Mouse (Mus musculus) monocyte, adult 2 months (primary cell): Measurements from ENCODE around the gene Tekt3.
A peak's percentile ranks its signal among the peaks of the same experiment; 100 is the strongest.

Source experiments
- DNase-seq, 2 experiments: peaks; one replicate each; pipeline ENCODE4 v3.0.0; 2022; ENCODE audit warnings: low spot score in 2 of 2, low read depth in 1 of 2

The Tekt3 gene

DNA sequence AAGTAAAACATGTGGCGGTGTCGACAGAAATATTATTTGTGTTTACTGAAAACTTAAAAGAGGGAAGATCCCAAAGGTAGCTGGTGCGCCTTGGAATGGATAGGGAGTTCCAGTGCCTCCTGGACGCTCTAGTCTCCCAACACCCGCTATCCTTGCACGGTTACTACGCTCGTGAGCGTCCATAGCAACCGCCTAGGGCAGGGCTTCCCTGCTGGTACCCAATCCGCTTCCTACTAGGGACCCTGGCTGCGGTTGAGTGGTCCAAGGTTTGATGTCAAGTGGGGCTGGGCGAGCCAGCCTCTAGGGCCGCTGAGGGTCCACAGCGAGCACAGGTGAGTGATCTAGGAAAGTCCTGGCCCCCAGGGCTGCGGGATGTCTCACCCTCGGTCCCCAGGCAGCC is at the start of gene Tekt3:
Gene Tekt3, plus strand, starts transcription at position 209 of the 400 bp plus-strand sequence.
- no peak for DNase-seq

DNA sequence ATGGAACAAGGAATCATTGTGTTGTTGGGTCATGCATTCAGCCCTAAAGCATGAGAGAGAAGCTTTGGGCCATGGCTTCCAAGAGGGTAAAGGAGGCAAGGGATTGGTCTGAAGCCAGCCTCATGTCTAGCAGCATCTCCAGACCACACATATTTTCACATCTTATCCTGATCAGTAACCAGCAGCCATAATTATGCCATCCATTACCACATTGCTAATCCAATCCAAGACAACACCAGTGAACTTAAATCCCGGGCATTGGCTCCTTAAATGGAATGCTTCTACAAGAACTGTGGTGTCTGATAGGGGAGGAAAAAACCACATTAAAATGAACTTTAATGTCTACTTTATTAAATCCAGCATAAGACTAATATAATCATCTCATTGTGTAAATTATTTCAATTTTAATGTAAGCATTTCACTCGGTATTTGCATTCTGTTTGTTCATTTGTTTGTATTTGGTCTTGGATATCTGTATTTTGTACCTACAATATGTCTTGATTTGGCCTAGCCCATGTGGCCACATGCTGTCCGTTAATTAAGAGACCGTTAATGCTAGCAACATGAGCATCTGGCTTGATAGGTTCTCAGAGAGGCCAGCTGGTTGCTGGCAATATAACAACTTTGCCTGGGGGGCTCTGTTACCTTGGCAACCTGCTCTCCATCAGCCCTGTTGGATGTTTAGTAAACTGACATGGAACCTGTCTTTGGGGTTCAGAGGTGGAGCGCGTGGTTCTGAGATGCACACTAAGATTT is 43.9 kb upstream of the Tekt3 start:
- no peak for DNase-seq

DNA sequence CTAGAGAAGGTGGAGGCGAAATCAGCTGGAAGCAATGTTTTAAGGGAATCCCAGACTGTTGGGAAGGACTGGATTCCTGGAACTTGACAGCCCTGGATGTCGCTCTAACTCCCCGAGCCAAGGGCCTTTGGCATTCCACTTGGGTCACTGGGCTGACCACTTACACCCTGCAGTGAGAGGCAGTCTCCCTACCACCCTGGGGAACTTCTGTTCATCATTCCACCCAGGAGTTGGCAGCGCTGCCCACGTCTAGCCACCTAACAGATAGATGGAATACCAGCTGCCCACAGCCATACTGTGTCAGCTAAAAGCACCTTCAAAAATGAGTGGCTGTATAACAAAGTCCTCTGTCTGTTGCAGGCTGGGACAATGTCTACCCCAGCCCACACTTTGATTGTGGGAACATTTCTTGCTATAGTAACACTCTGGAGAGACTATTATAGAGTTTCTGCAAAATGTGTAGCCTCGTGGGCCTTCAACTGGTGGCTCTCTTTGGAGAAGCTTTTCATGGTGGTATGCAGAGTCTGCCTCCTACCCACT is 43.3 kb upstream of the Tekt3 start:
- no peak for DNase-seq

DNA sequence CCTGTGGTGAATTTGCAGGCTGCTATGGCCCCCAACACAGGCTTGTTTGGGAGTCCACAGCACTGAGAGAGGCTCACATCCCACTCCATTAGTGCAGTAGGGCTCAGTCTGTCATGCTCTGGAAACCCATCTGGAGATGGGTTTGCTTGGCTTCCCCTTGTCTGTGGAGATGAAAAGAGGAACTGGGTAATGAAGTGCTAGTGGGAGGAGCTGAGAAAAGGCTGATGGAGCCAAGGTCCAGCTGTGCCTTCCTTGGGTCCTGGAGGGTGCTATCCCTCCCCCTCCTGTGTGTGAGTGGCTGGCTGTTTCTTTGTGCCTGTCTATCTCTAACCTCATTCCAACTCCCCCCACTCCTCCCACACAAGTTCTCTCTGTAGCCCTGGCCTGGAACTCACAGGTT is 40.8 kb upstream of the Tekt3 start:
- peak in 1 of 2 experiments; percentile 16 for DNase-seq

DNA sequence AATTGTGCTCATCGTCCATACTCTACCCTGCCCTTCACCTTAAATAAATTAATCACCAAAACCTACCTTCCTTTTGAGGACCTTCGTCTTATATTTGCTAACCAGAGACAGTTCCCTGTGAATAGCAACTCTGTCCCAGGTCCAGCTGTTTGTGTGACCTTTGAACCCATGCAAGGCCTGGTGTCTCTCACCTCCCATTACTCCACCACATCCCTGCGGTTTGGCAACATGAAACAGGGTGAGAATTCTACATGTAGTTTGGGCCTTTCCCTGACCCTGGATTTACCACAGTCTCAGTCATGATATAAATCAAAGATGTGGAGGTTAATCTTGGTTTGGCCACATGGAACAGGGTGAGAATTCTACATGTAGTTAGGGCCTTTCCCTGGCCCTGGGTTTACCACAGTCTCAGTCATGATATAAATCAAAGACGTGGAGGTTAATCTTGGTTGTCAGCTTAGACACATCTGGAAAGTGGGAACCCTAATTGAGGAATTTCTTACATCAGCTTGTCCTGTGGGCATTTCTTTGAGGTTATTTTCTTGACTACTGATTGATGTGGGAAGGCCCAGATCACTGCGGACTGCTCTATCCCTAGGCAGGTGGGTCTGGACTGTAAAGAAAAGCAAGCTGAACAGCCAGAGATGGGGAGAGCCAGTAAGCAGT is 40.2 kb upstream of the Tekt3 start:
- DNase-seq = no peak

DNA sequence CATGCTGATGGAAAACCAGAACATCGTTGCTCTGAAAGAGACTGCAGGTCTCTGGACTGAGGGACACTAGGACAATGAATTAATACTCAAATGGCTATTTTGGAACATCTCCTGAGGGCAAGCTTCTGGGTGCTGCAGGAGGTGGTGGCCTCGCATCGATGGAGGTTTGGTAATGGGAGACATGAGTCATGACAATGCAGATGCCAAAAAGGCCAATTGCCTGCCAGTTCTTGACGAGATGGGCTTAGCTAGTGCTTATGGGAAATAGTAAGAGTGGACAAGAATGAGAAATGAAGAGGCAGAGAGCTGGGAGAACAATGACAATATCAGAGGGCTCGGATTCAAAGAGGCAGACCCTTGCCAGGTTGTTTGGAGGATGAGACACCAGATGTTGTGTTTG is 38.0 kb upstream of the Tekt3 start:
- DNase-seq = no peak

DNA sequence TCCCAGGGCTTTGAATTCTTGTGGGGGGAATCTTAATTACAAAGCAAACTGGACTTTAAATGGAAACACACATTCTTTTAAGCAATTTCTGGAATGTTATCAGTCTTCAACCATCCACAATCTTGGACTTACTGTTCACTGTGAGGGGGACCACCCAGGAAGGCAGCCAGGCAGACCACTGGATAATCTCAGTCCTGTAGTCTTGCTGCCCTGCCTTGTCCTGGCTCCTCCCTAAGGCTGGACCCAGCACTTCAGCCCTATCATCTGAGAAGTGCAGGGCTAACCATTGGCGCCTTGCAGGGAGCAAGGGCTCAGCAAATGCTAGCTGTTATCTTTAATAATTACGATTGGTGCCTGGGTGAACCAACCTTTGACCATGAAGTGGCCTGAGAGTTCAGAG is 37.3 kb upstream of the Tekt3 start:
- DNase-seq = no peak

DNA sequence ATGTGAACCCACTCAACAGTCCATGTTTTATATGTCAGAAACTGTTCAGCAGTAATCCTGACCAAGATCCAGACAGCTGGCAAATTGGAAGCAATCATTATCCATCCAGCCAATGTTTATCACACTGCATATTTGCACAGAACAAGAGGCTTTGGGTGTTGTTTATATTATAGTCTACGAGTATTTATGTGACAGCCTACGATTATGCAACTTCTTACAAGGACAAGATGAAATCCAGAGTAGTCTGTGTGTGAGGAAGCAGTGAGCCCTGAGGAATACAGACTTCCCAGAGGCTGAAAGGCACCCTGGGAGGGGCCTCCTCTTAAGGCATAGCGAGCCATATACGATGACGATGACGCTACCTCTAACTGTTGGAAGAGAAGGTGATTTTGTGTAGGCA is 36.0 kb upstream of the Tekt3 start:
- no peak for DNase-seq

DNA sequence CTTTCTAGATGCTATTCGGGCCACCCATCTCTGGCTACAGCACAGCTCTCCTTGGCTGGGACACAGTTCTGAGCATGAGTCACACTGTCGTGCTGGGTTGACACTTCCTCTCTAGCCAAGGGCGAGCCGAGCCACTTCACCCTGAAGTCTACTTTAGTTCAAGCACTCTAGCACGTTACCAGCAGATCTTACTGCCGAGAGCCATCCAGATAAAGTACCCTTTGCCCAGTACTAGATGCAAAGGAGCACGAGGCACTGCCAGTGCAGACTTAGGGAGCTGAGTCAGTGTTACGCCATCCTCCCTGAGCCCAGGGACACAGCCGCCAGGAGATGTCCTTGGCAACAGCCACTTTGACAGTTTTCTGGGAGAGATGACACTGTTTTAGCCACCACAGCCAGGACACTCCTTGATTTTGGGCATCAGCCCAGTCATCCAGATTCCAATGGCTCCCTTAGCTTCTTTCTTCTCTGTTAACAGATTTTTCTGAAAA is 34.8 kb upstream of the Tekt3 start:
- no peak for DNase-seq

DNA sequence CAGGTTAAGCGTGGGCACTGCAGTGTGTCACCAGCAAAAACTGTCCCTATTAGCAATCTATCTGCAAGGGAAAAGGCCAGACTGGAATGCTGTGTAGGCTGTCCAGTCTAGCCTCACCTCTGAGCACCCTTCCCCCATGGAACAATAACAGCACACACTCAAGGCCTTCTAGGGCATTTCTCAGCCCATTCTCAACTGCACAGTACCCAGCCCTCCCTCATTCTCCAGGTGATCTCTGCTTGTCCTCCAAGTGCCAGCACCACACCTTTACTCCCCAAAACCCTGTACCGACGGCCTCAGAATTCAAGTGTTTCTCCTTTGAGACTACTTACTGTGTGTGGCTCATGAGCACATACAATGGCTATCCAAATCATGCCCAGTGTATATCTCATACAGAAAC is 33.3 kb upstream of the Tekt3 start:
- no peak for DNase-seq

DNA sequence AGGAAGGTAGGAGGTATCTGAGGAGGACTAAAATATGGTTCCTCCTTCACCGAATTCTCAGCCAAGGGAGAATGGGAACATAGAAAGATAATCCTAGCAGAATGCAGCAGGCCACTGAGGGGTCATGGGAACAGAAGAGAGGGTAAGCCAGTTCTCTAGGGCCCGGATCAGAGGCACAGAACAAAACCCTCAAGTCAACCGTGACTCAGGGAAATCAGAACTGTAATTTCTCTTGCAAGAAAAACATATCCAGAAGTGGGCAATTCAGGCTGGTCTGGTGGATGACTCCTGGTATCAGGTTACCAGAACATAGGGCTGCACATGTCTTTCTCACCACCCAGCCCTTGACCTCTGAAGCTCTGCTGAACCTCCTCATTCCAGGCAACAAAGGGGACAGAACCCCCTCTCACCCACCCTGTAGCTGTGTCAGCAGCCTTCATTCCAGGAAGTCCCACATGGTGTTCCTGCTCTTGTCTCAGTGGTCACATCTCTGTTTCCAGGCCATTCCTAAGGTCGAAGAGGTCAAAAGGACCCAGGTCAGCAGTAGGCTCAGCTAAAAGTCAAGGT is 32.2 kb upstream of the Tekt3 start:
- no peak for DNase-seq

DNA sequence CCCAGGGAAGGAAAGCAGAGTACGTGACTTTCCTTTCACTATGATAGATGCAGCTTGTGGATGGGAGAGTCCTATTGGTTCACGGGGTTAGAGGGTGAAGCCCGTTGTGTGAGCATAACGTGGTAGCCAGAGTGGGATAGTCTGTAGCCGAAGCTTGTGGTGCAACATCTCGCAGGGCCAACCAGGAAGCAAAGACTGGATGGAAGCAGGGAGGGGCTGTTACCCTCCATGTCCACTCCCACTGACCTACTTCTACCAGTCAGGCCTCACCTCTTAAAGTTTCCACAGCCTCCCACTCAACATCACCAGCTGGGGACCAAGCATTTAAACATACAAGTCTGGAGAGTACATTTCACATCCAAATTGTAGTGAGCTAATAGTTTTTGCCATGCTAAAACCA is 31.7 kb upstream of the Tekt3 start:
- no peak for DNase-seq

DNA sequence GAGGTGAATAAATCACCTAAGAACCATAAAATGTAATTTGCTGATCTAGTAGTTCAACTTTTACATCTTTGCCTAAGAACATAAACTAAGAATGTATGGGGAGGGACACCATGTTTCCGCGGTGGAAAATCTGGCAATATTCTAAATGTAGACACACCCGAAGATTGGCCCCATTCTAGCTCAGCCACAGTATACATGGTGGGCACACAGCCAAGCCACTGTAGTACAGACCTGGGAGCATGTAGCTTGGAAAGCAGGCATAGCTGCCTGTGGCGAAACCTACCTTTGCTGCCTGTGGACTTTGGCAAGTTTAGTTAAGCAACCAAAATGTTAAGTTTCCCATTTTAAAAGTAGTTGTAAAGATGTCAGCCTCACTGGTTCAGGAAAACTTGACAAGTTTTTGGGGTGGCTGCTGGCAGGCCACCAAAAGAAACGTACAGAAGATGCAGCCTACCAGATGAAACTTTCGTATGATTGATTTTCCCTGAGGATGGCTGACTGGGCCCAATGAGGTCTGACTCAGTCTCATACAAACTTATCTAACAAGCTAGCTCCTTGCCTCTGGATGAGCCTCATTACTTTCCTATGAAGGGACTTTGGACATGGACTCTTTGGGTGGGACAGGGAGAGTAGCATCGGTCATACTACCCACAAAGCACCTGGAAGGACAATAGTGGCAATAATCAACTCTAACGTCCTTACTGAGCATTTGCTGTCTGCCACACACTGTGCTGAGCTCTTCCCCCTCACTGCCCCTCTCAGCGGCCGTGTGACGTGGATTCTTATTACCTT is 25.8 kb upstream of the Tekt3 start:
- no peak for DNase-seq

DNA sequence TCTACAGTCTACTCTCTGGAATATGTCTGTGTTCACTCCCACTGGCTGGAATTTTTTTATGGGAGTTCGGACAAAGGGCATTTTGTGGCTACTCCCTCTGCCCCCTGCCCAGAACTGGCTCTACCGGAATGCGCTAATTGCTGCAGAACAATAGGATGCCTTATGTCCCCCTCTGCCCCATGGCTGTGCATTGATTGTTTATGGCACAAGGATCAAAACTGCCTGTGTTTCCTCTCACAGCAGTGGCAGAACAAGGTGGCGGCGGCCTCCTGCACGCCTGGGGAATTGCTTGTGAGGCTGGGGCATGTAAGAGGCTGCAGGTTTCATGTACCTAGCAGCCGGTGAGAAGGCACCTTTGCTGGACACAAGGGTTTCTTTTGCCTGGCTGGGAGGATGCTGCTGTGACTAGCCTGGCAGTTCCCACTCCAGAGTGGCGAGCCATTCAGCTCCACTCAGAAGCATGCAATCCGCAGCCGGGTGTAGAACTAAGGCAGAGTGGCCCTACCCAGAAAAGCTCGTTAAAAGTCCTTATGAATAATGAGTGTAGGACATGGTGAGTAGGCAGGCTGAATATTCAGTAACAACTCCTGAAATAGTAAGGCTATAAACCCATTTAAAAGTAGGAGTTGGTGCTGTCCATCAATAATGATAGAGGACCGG is 21.3 kb upstream of the Tekt3 start:
- no peak for DNase-seq

DNA sequence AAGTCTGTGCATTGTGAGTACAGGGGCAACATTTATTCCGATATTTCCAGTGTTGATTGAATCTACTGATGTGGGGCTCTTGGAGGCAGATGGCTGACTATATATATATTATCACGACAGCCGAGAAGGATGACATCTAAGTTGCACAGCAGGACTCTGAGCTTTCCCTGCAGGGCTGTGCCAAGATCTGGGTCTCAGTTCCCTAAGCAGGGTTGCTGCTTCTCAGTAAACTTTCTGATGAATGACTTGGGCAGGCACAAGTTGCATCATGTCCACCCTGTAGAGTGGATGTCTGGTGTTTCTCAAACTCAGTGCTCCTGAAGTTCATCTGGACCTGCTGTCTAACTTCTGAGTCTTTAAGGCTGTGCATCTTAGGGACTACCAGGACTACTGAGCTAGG is 15.7 kb upstream of the Tekt3 start:
- DNase-seq = peak; percentile 34 to 37

DNA sequence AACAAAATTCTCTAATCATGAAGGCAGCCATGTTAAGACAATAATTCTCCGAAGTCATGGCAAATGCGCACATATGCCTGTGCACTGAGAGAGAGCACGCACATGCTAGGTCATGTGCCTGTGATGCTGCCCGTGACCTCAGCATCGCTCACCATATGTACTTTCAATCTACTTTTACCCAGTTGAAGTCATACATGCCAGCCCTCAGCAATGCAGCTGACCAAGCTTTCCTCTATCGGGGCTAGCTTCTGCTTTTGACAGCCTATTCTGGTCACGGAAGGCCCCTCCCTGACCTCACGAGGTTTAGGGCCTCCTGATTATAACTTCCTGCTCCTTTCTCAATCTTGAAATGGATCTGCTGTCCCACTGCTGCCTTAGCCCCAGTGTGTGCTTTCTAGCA is 15.1 kb upstream of the Tekt3 start:
- DNase-seq = peak; percentile 85 to 86

DNA sequence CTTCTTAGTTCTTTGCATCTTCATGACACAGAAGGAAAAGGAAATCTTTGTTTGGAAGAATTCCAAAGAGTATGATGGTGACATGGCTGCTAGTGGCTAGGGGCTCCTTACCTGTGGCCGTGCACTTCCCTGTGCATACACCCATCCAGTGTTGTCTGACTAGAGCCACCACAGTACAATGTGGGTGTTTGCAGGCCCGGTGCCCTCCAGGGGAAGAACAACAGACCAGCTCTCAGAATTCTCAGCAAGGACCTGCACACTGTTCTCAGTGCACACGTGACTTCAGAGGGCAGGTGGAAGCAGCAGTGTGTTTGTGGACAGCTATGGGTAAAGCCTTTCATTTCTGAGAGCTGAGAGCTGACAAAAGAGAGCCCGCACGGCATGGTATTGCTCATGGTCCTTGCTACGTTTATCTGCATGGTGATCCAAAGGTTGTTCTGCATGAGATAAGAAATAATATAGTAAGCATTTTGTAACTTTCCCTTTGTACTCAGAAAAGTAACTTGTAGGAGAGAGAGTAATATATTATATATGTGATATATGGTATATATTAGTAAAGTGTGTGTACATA is 11.0 kb upstream of the Tekt3 start:
- no peak for DNase-seq

DNA sequence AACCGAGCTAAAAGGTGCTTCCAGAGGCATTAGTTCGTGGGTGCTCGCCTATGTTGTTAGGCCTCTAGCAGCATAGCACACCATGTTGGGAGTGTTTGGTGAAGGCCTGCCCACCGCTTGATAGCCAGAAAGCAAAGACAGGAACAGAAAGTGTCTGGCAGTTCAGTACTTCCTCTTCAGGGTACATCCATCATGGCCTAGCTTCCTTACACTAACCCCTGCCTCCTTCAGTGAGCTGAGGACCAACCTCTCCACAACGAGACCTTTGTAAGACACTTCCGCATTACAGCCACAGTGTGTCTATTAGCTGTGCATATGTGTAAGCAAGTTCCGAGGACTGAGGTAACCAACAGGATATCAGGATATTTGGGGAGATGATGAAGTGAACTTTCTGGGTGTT is 10.4 kb upstream of the Tekt3 start:
- peak; percentile 59 to 68 for DNase-seq

DNA sequence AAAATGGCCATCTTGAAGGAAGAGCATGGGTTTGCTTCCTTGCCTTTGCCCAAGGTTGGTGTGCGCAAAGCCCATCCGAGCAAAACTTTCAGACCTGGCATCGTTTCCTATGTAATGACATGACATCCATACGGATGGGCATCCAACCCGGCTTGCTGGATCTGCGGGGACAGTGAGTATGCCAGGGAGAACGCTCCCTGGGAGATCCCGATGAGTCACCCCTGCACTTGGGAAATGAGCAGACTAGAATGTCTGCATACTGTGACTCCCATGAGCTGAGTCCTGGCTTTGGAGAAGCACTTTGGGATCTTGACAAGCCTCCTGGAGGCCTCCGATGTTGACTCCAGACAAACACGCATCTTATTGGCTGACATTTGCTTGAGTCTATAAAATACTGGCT is 9.5 kb upstream of the Tekt3 start:
- DNase-seq = no peak

DNA sequence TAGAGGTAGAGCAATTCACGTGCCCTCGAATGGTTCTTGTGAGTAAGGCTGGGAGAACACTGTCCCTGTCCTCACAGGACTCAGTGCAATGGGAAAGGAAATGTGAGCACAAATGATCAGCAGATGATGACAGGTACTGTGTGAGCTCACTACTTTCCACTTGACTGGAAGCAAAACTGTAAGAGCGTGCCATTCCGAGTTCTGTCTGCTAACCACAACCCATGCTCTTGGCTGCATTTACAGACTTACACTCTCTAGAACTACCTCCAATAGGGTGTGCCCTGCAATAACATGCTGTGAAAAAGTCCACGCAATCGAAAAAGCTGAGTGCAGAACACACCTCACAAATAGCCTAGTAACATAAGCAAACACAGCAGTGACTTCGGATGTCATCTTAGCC is 5.9 kb upstream of the Tekt3 start:
- DNase-seq = no peak
